In the genomic region with DNA sequence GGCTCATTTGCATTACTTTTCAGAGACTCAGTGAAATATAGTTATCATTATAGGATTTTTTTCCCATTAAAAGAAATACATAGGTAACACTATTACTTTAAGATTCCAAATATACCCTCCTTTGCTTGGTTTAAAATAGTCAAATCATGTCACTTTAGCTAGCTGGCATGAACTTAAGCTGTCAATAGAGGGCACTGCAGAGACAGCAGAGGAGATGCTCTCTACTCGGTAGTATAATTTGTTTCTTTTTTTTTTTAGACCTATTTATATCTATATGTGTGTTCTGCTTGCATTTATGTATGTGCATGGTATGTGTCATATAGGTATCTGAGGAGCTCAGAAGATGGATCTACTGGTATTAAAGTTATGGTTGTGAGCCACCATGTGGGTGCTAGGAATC, we compare ENCODE assay signal across 11 mouse cellular contexts. TPM values are rescaled to one million over a fixed set of nuclear protein-coding genes. Genes with fewer than 3 reads are reported as not detected.
DNase-seq lines count a peak whose midpoint lies in the region; ATAC-seq and TF ChIP-seq lines count a peak whose summit lies in the region.
"Had no signal": no experiment of that assay in that cellular context is flagged by ENCODE, and none has a peak within 500 bp of the region (broad histone marks: within the 10 kb centered on the region; RNA-seq: fewer than 3 reads in every experiment).

No protein-coding gene starts in this region.

- no peak for DNase-seq in heart, adult 2 months
- DNase-seq in heart, postnatal 25 days (ENCODE audit: low spot score) = no peak
- peak; percentile 31 for DNase-seq in midbrain, embryonic 14.5 days
- DNase-seq in midbrain, embryonic 11.5 days (ENCODE audit: low spot score, missing footprints) = no peak
- peak; percentile 66 for DNase-seq in lung, postnatal 36 days
- DNase-seq in testis, postnatal 14 days (ENCODE audit: low spot score) = no peak
- DNase-seq in layer of hippocampus, postnatal 14 days (ENCODE audit: low spot score in 2 of 2) = no peak
- DNase-seq: kidney, postnatal 14 days had no signal

- TF ChIP-seq CTCF in heart, adult 2 months (IDR thresholded peaks at IDR 0.05) = peak; percentile 70
- TF ChIP-seq CTCF in E14TG2a.4 (conservative IDR thresholded peaks at IDR 0.05; ENCODE audit: low read length) = peak; percentile 49

- H3K4me2 ChIP-seq in midbrain, embryonic 14.5 days (ENCODE audit: low read length) = no peak overlapping the region
- no peak overlapping the region for H3K4me2 ChIP-seq in midbrain, embryonic 11.5 days
- H3K4me2 ChIP-seq: heart, embryonic 13.5 days; hindbrain, embryonic 15.5 days had no signal

- no peaks in the 10 kb centered on the region; the same call in 1 of the 2 replicates for H3K4me1 ChIP-seq in heart, adult 2 months (ENCODE audit: control insufficient read depth, insufficient read depth, low read length)
- no peaks in the 10 kb centered on the region for H3K4me1 ChIP-seq in midbrain, embryonic 14.5 days (ENCODE audit: control insufficient read depth, insufficient read depth, low read length)
- H3K4me1 ChIP-seq in midbrain, embryonic 11.5 days (ENCODE audit: control insufficient read depth, insufficient read depth, low read length) = no peaks in the 10 kb centered on the region
- peaks cover 12% of the 10 kb centered on the region for H3K4me1 ChIP-seq in E14TG2a.4 (replicated peaks; ENCODE audit: low read depth, low read length)

- no peaks in the 10 kb centered on the region for H3K9me3 ChIP-seq in midbrain, embryonic 14.5 days (ENCODE audit: control insufficient read depth, low read length)
- H3K9me3 ChIP-seq in midbrain, embryonic 11.5 days (ENCODE audit: control insufficient read depth, low read length) = no peaks in the 10 kb centered on the region
- 0 out of 2 replicates have a peak, but pooled peaks cover 3% of the 10 kb centered on the region for H3K9me3 ChIP-seq in E14TG2a.4 (ENCODE audit: low read length)
- H3K9me3 ChIP-seq: heart, embryonic 13.5 days; hindbrain, embryonic 15.5 days had no signal

- 8% methylated on average over 1 of the region's 1 CpGs for WGBS in heart, adult 2 months
- 26% methylated on average over 1 of the region's 1 CpGs for WGBS in midbrain, embryonic 14.5 days
- 27% methylated on average over 1 of the region's 1 CpGs for WGBS in midbrain, embryonic 11.5 days

- H3K27me3 ChIP-seq in heart, adult 2 months (ENCODE audit: control insufficient read depth, insufficient read depth, low read length) = no peaks in the 10 kb centered on the region
- H3K27me3 ChIP-seq in midbrain, embryonic 14.5 days (ENCODE audit: control insufficient read depth, insufficient read depth, low read length) = no peaks in the 10 kb centered on the region
- no peaks in the 10 kb centered on the region for H3K27me3 ChIP-seq in midbrain, embryonic 11.5 days (ENCODE audit: control insufficient read depth, insufficient read depth, low read length)
- no peaks in the 10 kb centered on the region for H3K27me3 ChIP-seq in E14TG2a.4 (ENCODE audit: insufficient read depth, low read length)
- H3K27me3 ChIP-seq: heart, embryonic 13.5 days; hindbrain, embryonic 15.5 days had no signal

- intact Hi-C loops in heart, adult 2 months (cut with DNase I) = no loop called here
- intact Hi-C loops in heart, postnatal 25 days (cut with DNase I) = no loop called here

- TF ChIP-seq EP300 in heart, adult 2 months (IDR thresholded peaks at IDR 0.05; ENCODE audit: insufficient read depth, low read depth, low read length) = no peak

- no peaks in the 10 kb centered on the region for H3K79me2 ChIP-seq in heart, adult 2 months (replicated peaks; ENCODE audit: control insufficient read depth, insufficient read depth, low read length)

- ATAC-seq in midbrain, embryonic 14.5 days (ENCODE audit: low FRiP score, low TSS enrichment) = no peak
- ATAC-seq in midbrain, embryonic 11.5 days (ENCODE audit: low FRiP score) = no peak

- no peak overlapping the region for H3K4me3 ChIP-seq in heart, adult 2 months
- H3K4me3 ChIP-seq in midbrain, embryonic 14.5 days (replicated peaks; ENCODE audit: low read depth, low read length) = no peak overlapping the region
- no peak overlapping the region for H3K4me3 ChIP-seq in midbrain, embryonic 11.5 days (ENCODE audit: low read depth, low read length)
- no peak overlapping the region for H3K4me3 ChIP-seq in E14TG2a.4 (replicated peaks; ENCODE audit: low read length)
- H3K4me3 ChIP-seq: heart, embryonic 13.5 days; hindbrain, embryonic 15.5 days had no signal

- H3K27ac ChIP-seq in heart, adult 2 months = no peak overlapping the region
- H3K27ac ChIP-seq in midbrain, embryonic 14.5 days (replicated peaks; ENCODE audit: low read depth, low read length) = no peak overlapping the region
- no peak overlapping the region for H3K27ac ChIP-seq in midbrain, embryonic 11.5 days (ENCODE audit: low read depth, low read length)
- H3K27ac ChIP-seq: heart, embryonic 13.5 days; hindbrain, embryonic 15.5 days had no signal

- H3K9ac ChIP-seq in heart, adult 2 months (ENCODE audit: low read depth, low read length) = no peak overlapping the region
- no peak overlapping the region for H3K9ac ChIP-seq in midbrain, embryonic 14.5 days (replicated peaks; ENCODE audit: low read length)
- H3K9ac ChIP-seq in midbrain, embryonic 11.5 days (ENCODE audit: low read length) = no peak overlapping the region
- H3K9ac ChIP-seq: heart, embryonic 13.5 days; hindbrain, embryonic 15.5 days had no signal

- H3K36me3 ChIP-seq in heart, adult 2 months (ENCODE audit: control insufficient read depth, insufficient read depth, low read length) = peaks cover 3% of the 10 kb centered on the region; the same call in 1 of the 2 replicates
- H3K36me3 ChIP-seq in midbrain, embryonic 14.5 days (ENCODE audit: control insufficient read depth, insufficient read depth, low read length) = no peaks in the 10 kb centered on the region
- no peaks in the 10 kb centered on the region for H3K36me3 ChIP-seq in midbrain, embryonic 11.5 days (ENCODE audit: control insufficient read depth, insufficient read depth, low read length)
- no peaks in the 10 kb centered on the region for H3K36me3 ChIP-seq in E14TG2a.4 (ENCODE audit: insufficient read depth, low read length)
- H3K36me3 ChIP-seq: heart, embryonic 13.5 days; hindbrain, embryonic 15.5 days had no signal

- no peak for TF ChIP-seq POLR2A in heart, adult 2 months (IDR thresholded peaks at IDR 0.05; ENCODE audit: insufficient read depth, low read depth, low read length)

RNA-seq across cellular contexts. Expression of a gene that starts 4.8 kb away (rescaled TPM):
- total RNA-seq in heart, adult 2 months (2021) = 10 to 100 TPM; 34.6 to 38.9 TPM
- 24.9 and 27.1 TPM in 2 replicates for polyA plus RNA-seq in heart, adult 2 months (2012; rRNA removed)
- 10 to 100 TPM; 33.4 to 37.8 TPM for total RNA-seq in heart, postnatal 25 days (2021)
- polyA plus RNA-seq in midbrain, embryonic 14.5 days (2014; fragmentation: Nextera tagmentation; extraction: Ambion mirVana) = 30.6 and 40.7 TPM in 2 replicates
- 31.8 and 33.9 TPM in 2 replicates for polyA plus RNA-seq in midbrain, embryonic 11.5 days (2014; fragmentation: Nextera tagmentation; extraction: Ambion mirVana)
- total RNA-seq in layer of hippocampus, postnatal 14 days (2021) = 10 to 100 TPM; 46.9 to 47.5 TPM

Comparison
In these comparisons a context has a peak if more than half of its experiments do, and no peak if none do; other contexts are left out.
1. DNase-seq: peak in midbrain, embryonic 14.5 days (single experiment) and lung, postnatal 36 days (single experiment); none in heart, adult 2 months (0 of 2), heart, postnatal 25 days (single experiment), midbrain, embryonic 11.5 days (single experiment), testis, postnatal 14 days (single experiment) and layer of hippocampus, postnatal 14 days (0 of 2).